Mouse (Mus musculus) cortical plate, adult 2 months (tissue): ENCODE data around the gene Ebp.

Experiments
- CTCF ChIP-seq: fragments of 200-500 bp; IDR thresholded peaks from 2 replicates; pipeline ENCODE4 v1.5.1; 2011; ENCODE audit warnings: mild to moderate bottlenecking, control low read depth, low read length; ENCODE audit not compliant: insufficient read depth; ENCODE audit errors: extremely low read depth
- POLR2A ChIP-seq: fragments of 200-500 bp; IDR thresholded peaks from 2 replicates; pipeline ENCODE4 v1.6.1; 2011; ENCODE audit warnings: mild to moderate bottlenecking, low read length, control low read depth; ENCODE audit not compliant: insufficient read depth; ENCODE audit errors: extremely low read depth

DNA sequence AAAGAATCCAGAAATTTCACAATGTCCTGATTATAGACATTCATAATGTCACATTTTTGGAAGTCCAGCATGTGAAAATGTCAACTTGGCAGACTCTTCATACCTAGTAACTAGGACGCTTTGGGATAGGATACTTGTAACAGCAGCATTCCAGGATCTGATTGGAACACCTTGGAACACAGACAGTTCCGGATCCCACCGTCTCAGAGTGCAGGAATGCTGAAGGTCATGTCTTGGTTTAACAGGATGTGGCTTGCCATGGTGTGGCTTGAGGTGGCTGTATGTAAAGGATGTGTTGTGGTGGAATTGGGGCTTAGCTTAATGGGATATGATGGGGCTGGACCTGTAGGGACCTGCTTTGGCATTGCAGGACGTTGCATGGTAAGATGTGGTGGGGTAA is 11.8 kb upstream of the Ebp start:
- TF ChIP-seq POLR2A (no peak), CTCF (no peak)
